Mouse (Mus musculus): ENCODE measurements at regions not wholly inside any gene's neighbourhood (a gene's known extent, or its start where the extent isn't known, plus 50 kb on each side); places are given as distances from the start of the nearest gene placed in this dataset.

- DNase-seq = no peak
Observed at GRCm38 (mm10) chr10:16438414-16438813, 1284.6 kb upstream of the Cited2 start.

- no peak for DNase-seq
Observed at GRCm38 (mm10) chr10:16440932-16441640, 1281.9 kb upstream of the Cited2 start.

- DNase-seq = no peak
Observed at GRCm38 (mm10) chr10:16441661-16442072, 1281.4 kb upstream of the Cited2 start.

DNA sequence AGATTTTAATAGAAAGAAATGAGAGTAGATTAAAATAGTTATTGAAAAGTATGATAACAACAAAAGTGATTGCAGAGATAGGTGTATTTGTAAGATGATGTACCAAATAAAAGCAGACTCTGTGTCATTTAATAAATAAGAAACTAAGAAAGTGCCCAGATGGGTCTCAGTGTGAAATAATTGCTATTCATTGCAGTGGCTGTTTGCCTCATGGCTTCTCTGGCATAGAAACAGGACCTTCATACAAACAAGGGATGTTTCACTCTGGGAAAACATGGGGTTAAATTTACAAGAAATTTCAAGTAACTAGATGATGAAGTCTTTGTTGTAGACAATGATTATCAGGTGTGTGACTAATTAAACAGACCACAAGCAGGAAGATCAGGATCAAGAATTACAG, 1279.1 kb upstream of the Cited2 start:
- DNase-seq = no peak

DNA sequence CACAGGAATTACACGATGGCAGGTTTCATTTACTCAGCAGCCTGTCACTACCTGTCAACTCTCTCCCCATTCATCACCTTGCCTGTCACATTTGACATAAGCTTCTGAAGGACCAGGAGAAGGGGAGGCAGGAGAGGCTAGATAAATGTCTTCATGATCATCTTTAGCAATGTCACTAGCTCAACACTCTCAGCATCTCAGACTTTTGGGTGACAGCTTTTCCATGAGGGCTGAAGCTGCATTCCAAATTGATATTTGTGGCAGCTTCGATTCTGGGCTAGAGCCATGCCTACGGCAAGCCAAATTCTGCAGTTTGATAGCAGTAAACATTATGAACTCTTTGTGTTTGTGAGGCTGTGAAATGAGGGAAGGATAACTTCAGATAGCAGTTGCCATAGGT, 1255.1 kb upstream of the Cited2 start:
- DNase-seq = no peak

DNA sequence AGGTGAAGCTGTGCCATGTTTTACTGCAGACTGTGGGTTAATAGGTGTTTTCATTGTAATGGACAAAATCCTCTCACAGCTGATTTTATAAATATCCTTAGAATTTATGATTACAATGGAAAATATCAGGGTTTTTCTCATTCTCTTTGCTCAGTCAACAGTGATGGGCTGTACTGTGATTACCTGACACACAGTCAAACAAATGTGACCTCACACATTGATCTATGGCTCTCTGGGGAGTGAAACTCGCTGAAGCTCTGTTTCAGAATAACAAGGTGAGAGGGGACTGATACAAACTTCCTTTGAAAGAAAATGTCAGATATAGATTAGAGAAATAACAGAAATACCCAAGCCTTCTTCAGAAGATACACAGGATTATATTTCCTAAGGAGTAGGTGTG, 1253.3 kb upstream of the Cited2 start:
- no peak for DNase-seq

- DNase-seq = no peak
Observed at GRCm38 (mm10) chr10:16473952-16474521, 1249.0 kb upstream of the Cited2 start.

DNA sequence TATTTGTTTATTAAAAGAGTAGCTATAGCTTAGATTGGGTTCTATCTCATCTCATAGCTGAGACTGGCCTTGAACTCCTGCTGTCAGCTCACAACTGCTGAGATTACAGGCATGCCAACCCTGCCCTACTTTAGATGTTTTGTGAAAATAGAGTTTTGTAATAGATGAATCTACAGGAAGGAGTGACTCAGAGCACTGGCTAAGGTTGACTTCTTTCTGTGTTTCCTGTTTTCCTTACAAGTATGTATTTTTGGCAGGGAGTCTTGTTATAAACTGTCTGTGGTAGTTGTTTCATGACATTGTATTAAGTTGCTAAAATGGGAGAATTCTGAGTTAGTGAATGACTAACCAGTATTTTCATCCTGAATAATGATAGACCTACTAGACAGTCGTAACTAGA, 1224.4 kb upstream of the Cited2 start:
- DNase-seq = no peak

DNA sequence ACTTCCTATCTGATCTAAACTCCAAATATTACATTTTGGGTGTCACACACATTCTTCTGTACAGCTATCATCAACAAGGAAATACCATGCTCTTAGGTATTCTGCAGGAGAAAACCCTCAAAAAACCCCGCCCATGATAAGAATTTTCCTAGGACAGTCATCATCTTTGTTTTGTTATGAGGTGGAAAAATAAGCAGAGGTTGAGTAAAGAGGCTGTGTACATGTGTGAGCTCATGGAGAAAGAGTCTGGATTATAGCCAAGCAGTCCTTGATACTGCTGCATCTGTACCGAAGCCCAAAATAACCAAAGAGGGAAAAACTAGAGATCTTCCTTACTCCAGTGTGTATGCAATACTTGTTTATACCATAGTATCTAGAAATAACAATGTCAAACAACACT, 1215.3 kb upstream of the Cited2 start:
- DNase-seq = no peak

- DNase-seq = no peak
Observed at GRCm38 (mm10) chr10:16508161-16508560, 1214.9 kb upstream of the Cited2 start.

DNA sequence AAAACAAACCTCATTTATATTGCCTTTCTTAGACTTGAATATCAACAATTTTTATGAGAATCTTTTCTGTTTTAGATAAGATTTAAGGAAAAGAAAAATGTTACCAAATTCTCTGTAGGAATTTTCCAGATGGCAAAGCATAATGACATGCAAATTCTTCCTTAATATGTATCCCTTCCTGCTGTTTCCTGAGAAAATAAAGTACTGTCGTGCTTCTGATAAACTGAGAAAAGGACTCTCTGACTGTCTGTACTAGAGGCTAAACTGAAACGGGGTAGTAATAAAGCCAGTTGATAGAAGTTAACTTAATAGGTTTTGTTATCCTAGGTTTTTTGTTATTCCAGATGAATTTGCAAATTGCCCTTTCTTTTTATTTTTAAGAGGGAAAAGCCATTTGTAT, 1208.4 kb upstream of the Cited2 start:
- no peak for DNase-seq

DNA sequence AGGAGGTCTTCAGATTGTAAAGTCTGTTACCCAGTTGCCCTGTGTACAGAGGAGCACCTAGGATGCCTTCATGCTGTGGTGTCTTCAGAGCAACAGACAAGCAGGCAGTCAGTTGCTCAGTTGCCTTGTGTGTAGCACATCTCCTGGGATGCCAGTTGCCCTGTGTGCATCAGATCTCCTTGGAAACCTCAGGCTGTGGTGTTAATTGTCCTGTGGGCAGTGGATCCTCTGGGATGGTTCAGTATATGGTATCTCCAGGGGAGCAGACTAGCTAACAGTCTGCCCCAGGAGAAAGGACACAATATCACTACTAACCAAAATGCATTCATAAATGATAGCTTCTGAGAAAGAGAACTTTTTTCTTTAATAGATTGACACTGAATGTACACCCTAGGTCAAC, 1201.1 kb upstream of the Cited2 start:
- DNase-seq = no peak

DNA sequence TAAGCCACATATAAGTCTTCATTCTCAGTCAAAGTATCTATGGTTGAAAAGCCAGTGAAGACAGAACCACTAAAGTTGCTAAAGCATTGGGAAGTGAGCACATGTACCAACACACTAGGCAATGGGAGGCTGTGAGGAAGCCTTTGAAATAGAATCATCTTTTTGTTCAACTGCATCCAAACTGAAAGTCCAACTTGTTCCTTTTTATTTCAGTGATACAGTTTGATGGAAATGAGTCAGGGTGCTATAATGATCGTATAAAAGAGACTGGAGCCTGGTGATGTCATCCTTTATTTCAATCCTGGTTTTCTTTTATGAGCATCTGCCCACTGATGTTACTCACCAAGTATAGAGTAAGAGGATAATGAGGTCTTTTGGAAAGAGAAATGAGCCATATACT, 1198.9 kb upstream of the Cited2 start:
- DNase-seq = no peak

GRCm38 (mm10) chr10:16527693-16528092, 1195.3 kb upstream of the Cited2 start:
- DNase-seq = no peak

GRCm38 (mm10) chr10:16537660-16538059, 1185.4 kb upstream of the Cited2 start:
- no peak for DNase-seq

- DNase-seq = no peak
Observed at GRCm38 (mm10) chr10:16538379-16538778, 1184.6 kb upstream of the Cited2 start.

- DNase-seq = no peak
Observed at GRCm38 (mm10) chr10:16545445-16545844, 1177.6 kb upstream of the Cited2 start.

GRCm38 (mm10) chr10:16552861-16553635, 1170.0 kb upstream of the Cited2 start:
- no peak for DNase-seq

- no peak for DNase-seq
Observed at GRCm38 (mm10) chr10:16574568-16574967, 1148.5 kb upstream of the Cited2 start.

DNA sequence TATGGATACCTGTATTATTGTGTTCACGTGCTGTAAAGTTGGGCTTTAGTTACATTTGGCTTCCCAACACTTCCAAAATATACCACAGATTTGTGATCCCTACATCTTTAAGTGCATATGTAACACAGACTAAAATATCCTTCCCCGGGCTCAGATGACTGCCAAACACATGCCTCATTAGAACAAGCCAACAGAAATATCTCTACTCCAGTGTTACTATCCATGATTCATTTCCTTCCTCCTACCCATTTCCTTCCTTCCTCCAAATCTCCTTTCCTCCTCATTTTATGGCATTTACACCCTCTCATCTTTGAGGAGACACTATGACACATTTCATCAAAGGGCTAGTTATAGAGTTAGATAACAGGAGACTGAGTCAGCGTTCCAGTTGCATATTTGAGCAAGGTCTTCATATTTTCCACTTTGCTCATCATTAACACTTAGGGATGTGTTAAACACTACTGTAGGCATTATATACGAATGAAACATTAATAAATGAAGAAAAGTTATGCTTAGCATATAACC, 1144.4 kb upstream of the Cited2 start:
- no peak for DNase-seq

- no peak for DNase-seq
Observed at GRCm38 (mm10) chr10:16580200-16580599, 1142.8 kb upstream of the Cited2 start.

DNA sequence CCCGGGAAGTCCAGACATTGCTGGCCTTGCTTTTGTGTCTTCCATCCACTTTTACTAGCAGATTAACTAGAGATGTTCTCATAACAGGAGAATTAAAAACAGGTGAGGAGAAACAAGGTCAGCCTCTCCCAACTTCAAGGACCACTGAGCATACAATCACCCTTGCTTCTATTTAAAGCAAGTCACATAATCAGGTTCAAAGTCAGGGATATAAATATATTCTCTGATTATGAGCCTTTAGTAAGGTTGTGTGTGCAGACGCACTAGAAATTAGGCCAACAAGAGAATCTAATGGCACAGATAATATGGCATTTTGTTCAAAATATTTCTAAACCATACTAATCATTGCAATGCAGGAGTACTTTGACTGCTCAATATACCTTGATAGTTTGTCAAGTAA, 1134.2 kb upstream of the Cited2 start:
- no peak for DNase-seq

DNA sequence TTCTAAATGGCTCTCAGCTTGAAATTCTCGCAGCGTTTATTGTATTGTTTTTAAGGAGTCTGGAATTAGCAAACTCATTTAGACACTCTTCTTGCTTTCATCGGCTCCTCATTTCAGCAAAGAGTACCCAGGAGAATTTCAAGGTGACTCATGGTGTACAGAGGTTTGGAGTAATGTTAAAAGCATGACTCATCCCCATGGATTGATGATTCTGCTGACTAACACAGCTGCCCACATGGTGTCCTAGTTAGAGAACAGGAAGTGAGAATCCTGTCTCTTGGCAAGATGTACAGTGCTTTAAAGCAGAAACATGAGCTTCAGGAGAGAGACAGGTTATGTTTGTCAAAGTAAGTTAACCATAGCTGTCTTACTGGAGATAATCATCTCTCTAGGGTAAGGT, 1133.6 kb upstream of the Cited2 start:
- DNase-seq = no peak

DNA sequence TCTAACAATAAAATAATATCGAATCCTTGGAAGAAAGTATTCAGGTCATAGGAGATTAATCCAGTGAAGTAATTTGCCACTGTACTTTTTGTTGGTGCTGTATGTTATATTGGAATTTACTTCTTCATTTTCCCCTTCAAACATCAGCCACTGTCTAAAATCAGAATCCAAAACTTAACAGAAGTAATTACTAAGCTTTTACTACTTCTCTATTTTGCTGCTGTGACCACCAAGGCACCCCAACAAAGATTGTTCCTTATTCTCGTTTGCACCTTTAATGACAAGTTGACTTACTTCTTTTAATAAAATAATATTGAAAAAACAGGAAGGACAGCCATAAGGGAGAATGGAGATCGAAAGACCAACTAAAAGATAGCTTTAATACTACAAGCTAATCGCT, 1130.1 kb upstream of the Cited2 start:
- DNase-seq = no peak
